Mouse (Mus musculus) embryonic facial prominence, embryonic 14.5 days (tissue): ENCODE measurements at regions not wholly inside any gene's neighbourhood (a gene's known extent, or its start where the extent isn't known, plus 50 kb on each side); places are given as distances from the start of the nearest gene placed in this dataset.

Source experiments
- ATAC-seq: fragments of 200-750 bp; cut with Nextera tagmentation; 2 replicates; pipeline ENCODE4 v1.8.0; 2017; ENCODE audit warnings: low read depth, moderate number of reproducible peaks, moderate TSS enrichment
- DNase-seq: peaks from one replicate; pipeline ENCODE4 v3.0.0-alpha.2; 2015; ENCODE audit warnings: low spot score
- H3K27ac ChIP-seq: fragments of 300-500 bp; sonication (generic); replicated peaks from 2 replicates; pipeline ENCODE4 v1.5.1; 2014; ENCODE audit warnings: low read depth, mild to moderate bottlenecking, low read length, moderate library complexity
- H3K27me3 ChIP-seq: fragments of 300-500 bp; sonication (generic); replicated peaks from 2 replicates; pipeline ENCODE4 v1.6.1; 2014; ENCODE audit warnings: low read length; ENCODE audit not compliant: control insufficient read depth, insufficient read depth
- H3K36me3 ChIP-seq: fragments of 300-500 bp; sonication (generic); 2 replicates; pipeline ENCODE4 v1.6.1; 2014; ENCODE audit warnings: low read length, mixed read lengths; ENCODE audit not compliant: control insufficient read depth, insufficient read depth
- H3K4me1 ChIP-seq: fragments of 300-500 bp; sonication (generic); 2 replicates; pipeline ENCODE4 v1.6.1; 2014; ENCODE audit warnings: antibody characterized with exemption, low read length; ENCODE audit not compliant: control insufficient read depth, insufficient read depth
- H3K4me2 ChIP-seq: fragments of 300-500 bp; sonication (generic); 2 replicates; pipeline ENCODE4 v1.6.1; 2014; ENCODE audit warnings: low read depth, mild to moderate bottlenecking, low read length, moderate library complexity, mixed read lengths
- H3K4me3 ChIP-seq: fragments of 300-500 bp; sonication (generic); 2 replicates; pipeline ENCODE4 v1.5.1; 2014; ENCODE audit warnings: low read depth, mild to moderate bottlenecking, low read length
- H3K9ac ChIP-seq: fragments of 300-500 bp; sonication (generic); 2 replicates; pipeline ENCODE4 v1.6.1; 2014; ENCODE audit warnings: low read depth, mild to moderate bottlenecking, low read length, moderate library complexity, mixed read lengths
- H3K9me3 ChIP-seq: fragments of 300-500 bp; sonication (generic); 2 replicates; pipeline ENCODE4 v1.6.1; 2016; ENCODE audit warnings: low read length; ENCODE audit not compliant: control insufficient read depth
- WGBS: fragments of 180-500 bp; shearing (Covaris S2); extraction: QIAGEN DNeasy Blood & Tissue Kit; methylation state at CpG from one replicate; pipeline ENCODE4 v1.1.7; 2014; 5-methylcytosine and 5-hydroxymethylcytosine counted together

GRCm38 (mm10) chr11:45274446-45275119 is 577.3 kb upstream of the Clint1 start:
- Histone ChIP-seq H3K4me2 (no peak overlapping the region), H3K27ac (peak overlapping the region; percentile 33; the same call in 1 of the 2 replicates), H3K9ac (no peak overlapping the region), H3K36me3 (no peaks in the 10 kb centered on the region), H3K4me3 (no peak overlapping the region), H3K4me1 (no peaks in the 10 kb centered on the region), H3K9me3 (no peaks in the 10 kb centered on the region), H3K27me3 (no peaks in the 10 kb centered on the region)
- WGBS, result 64% methylated on average over 10 of the region's 10 CpGs
- peak; percentile 24 for DNase-seq
- peak; percentile 63; the same call in 1 of the 2 replicates for ATAC-seq

GRCm38 (mm10) chr11:45275170-45275569 is 576.7 kb upstream of the Clint1 start:
- Histone ChIP-seq H3K9ac (no peak overlapping the region), H3K4me3 (no peak overlapping the region), H3K4me1 (no peaks in the 10 kb centered on the region), H3K9me3 (no peaks in the 10 kb centered on the region), H3K36me3 (no peaks in the 10 kb centered on the region), H3K4me2 (no peak overlapping the region), H3K27ac (no peak overlapping the region), H3K27me3 (no peaks in the 10 kb centered on the region)
- ATAC-seq, result peak; percentile 72; the same call in 1 of the 2 replicates
- WGBS, result 46% methylated on average over 3 of the region's 3 CpGs
- DNase-seq, result peak; percentile 84

- WGBS, result 27% methylated on average over 2 of the region's 2 CpGs
- Histone ChIP-seq H3K36me3 (no peaks in the 10 kb centered on the region), H3K9ac (no peak overlapping the region), H3K9me3 (no peaks in the 10 kb centered on the region), H3K4me1 (peaks cover 17% of the 10 kb centered on the region), H3K4me2 (no peak overlapping the region), H3K4me3 (no peak overlapping the region), H3K27me3 (no peaks in the 10 kb centered on the region), H3K27ac (peak overlapping the region; percentile 64)
- no peak for ATAC-seq
- peak; percentile 86 for DNase-seq
These were observed 555.1 kb upstream of the Clint1 start for GRCm38 (mm10) chr11:45296772-45297171.

- 76% methylated on average over 6 of the region's 6 CpGs for WGBS
- H3K9ac ChIP-seq, result no peak overlapping the region
- no peaks in the 10 kb centered on the region for H3K36me3 ChIP-seq
- no peaks in the 10 kb centered on the region for H3K4me1 ChIP-seq
- no peak overlapping the region for H3K4me3 ChIP-seq
- H3K27me3 ChIP-seq, result no peaks in the 10 kb centered on the region
- no peak overlapping the region for H3K27ac ChIP-seq
- H3K4me2 ChIP-seq, result no peak overlapping the region
- no peaks in the 10 kb centered on the region for H3K9me3 ChIP-seq
- DNase-seq (peak; percentile 75), ATAC-seq (no peak)
These were observed 539.9 kb upstream of the Clint1 start for GRCm38 (mm10) chr11:45311934-45312333.

GRCm38 (mm10) chr11:45323766-45324165 is 528.1 kb upstream of the Clint1 start:
- no peaks in the 10 kb centered on the region for H3K36me3 ChIP-seq
- no peak overlapping the region for H3K27ac ChIP-seq
- peak; percentile 74 for DNase-seq
- 67% methylated on average over 5 of the region's 5 CpGs for WGBS
- no peak overlapping the region for H3K4me2 ChIP-seq
- H3K4me1 ChIP-seq, result peaks cover 4% of the 10 kb centered on the region; the same call in 1 of the 2 replicates
- ATAC-seq, result no peak
- no peaks in the 10 kb centered on the region for H3K27me3 ChIP-seq
- H3K9me3 ChIP-seq, result no peaks in the 10 kb centered on the region
- no peak overlapping the region for H3K4me3 ChIP-seq
- no peak overlapping the region for H3K9ac ChIP-seq

- Histone ChIP-seq H3K36me3 (no peaks in the 10 kb centered on the region), H3K9ac (no peak overlapping the region), H3K4me2 (no peak overlapping the region), H3K9me3 (no peaks in the 10 kb centered on the region), H3K27ac (no peak overlapping the region), H3K4me3 (no peak overlapping the region), H3K4me1 (no peaks in the 10 kb centered on the region), H3K27me3 (no peaks in the 10 kb centered on the region)
- no peak for ATAC-seq
- DNase-seq, result no peak
- WGBS, result 63% methylated on average over 2 of the region's 2 CpGs
These were observed 521.5 kb upstream of the Clint1 start for GRCm38 (mm10) chr11:45330319-45330718.

GRCm38 (mm10) chr11:45333756-45334155 is 518.1 kb upstream of the Clint1 start:
- ATAC-seq (no peak), DNase-seq (no peak)
- H3K4me2 ChIP-seq, result no peak overlapping the region
- H3K9ac ChIP-seq, result no peak overlapping the region
- H3K27me3 ChIP-seq, result no peaks in the 10 kb centered on the region
- 68% methylated on average over 3 of the region's 3 CpGs for WGBS
- no peak overlapping the region for H3K4me3 ChIP-seq
- H3K9me3 ChIP-seq, result no peaks in the 10 kb centered on the region
- H3K4me1 ChIP-seq, result no peaks in the 10 kb centered on the region
- no peaks in the 10 kb centered on the region for H3K36me3 ChIP-seq
- no peak overlapping the region for H3K27ac ChIP-seq

- Histone ChIP-seq H3K4me3 (no peak overlapping the region), H3K4me1 (no peaks in the 10 kb centered on the region), H3K4me2 (no peak overlapping the region), H3K27ac (no peak overlapping the region), H3K36me3 (no peaks in the 10 kb centered on the region), H3K9me3 (no peaks in the 10 kb centered on the region), H3K27me3 (no peaks in the 10 kb centered on the region), H3K9ac (no peak overlapping the region)
- peak; percentile 10 for DNase-seq
- no peak for ATAC-seq
These were observed 502.5 kb upstream of the Clint1 start for GRCm38 (mm10) chr11:45349331-45349730.

- Histone ChIP-seq H3K4me2 (no peak overlapping the region), H3K36me3 (no peaks in the 10 kb centered on the region), H3K27me3 (no peaks in the 10 kb centered on the region), H3K9me3 (no peaks in the 10 kb centered on the region), H3K4me1 (no peaks in the 10 kb centered on the region), H3K9ac (no peak overlapping the region), H3K27ac (no peak overlapping the region), H3K4me3 (no peak overlapping the region)
- 91% methylated on average over 3 of the region's 3 CpGs for WGBS
- no peak for ATAC-seq
- DNase-seq, result no peak
These were observed 486.5 kb upstream of the Clint1 start for GRCm38 (mm10) chr11:45365343-45365742.
